Mouse (Mus musculus) right cerebral cortex, postnatal 25 days (tissue): ENCODE results near the gene Tlr5.

Source experiments
- DNase-seq: peaks from one replicate; pipeline ENCODE4 v3.0.0; 2022

The Tlr5 gene

GRCm38 (mm10) chr1:182954287-182955046 lies at the start of gene Tlr5:
Tlr5 (plus strand) TSS chr1:182954788.
- DNase-seq, result no peak

GRCm38 (mm10) chr1:182905669-182906068 lies 48.9 kb upstream of the Tlr5 start:
- DNase-seq, result no peak

- peak; percentile 88 for DNase-seq
Observed at GRCm38 (mm10) chr1:182908050-182909036, 46.2 kb upstream of the Tlr5 start.

- DNase-seq, result no peak
Observed at GRCm38 (mm10) chr1:182909066-182909465, 45.5 kb upstream of the Tlr5 start.

GRCm38 (mm10) chr1:182909596-182909995 lies 45.0 kb upstream of the Tlr5 start:
- no peak for DNase-seq

GRCm38 (mm10) chr1:182912591-182912990 lies 42.0 kb upstream of the Tlr5 start:
- no peak for DNase-seq

GRCm38 (mm10) chr1:182914121-182914908 lies 40.3 kb upstream of the Tlr5 start:
- DNase-seq, result no peak

- no peak for DNase-seq
Observed at GRCm38 (mm10) chr1:182916166-182916565, 38.4 kb upstream of the Tlr5 start.

- DNase-seq, result no peak
Observed at GRCm38 (mm10) chr1:182918718-182919346, 35.8 kb upstream of the Tlr5 start.

GRCm38 (mm10) chr1:182922824-182923223 lies 31.8 kb upstream of the Tlr5 start:
- no peak for DNase-seq

GRCm38 (mm10) chr1:182926465-182926864 lies 28.1 kb upstream of the Tlr5 start:
- DNase-seq, result no peak

GRCm38 (mm10) chr1:182927878-182928851 lies 26.4 kb upstream of the Tlr5 start:
- no peak for DNase-seq

GRCm38 (mm10) chr1:182935469-182935868 lies 19.1 kb upstream of the Tlr5 start:
- DNase-seq, result no peak

GRCm38 (mm10) chr1:182937486-182938120 lies 17.0 kb upstream of the Tlr5 start:
- no peak for DNase-seq

- DNase-seq, result no peak
Observed at GRCm38 (mm10) chr1:182941921-182942320, 12.7 kb upstream of the Tlr5 start.

GRCm38 (mm10) chr1:182943911-182944310 lies 10.7 kb upstream of the Tlr5 start:
- DNase-seq, result no peak

- no peak for DNase-seq
Observed at GRCm38 (mm10) chr1:182944638-182945037, 9.9 kb upstream of the Tlr5 start.

GRCm38 (mm10) chr1:182945561-182945960 lies 9.0 kb upstream of the Tlr5 start:
- no peak for DNase-seq

- peak; percentile 78 for DNase-seq
Observed at GRCm38 (mm10) chr1:182951298-182951697, 3.3 kb upstream of the Tlr5 start.

- no peak for DNase-seq
Observed at GRCm38 (mm10) chr1:182953165-182953564, 1.4 kb upstream of the Tlr5 start.

GRCm38 (mm10) chr1:182953667-182954066 lies 921 bp upstream of the Tlr5 start:
- DNase-seq, result no peak
